Mouse (Mus musculus) hindbrain, embryonic 11.5 days (tissue): Measurements from ENCODE around the gene Gab2. TPM values are rescaled to one million over a fixed set of nuclear protein-coding genes. Genes with fewer than 3 reads are reported as not detected.

Source experiments
- ATAC-seq: fragments of 200-750 bp; cut with Nextera tagmentation; 2 replicates; pipeline ENCODE4 v1.8.0; 2017; ENCODE audit warnings: mild to moderate bottlenecking, moderate TSS enrichment, moderate library complexity; ENCODE audit not compliant: low FRiP score
- DNase-seq: peaks from one replicate; pipeline ENCODE4 v3.0.0-alpha.2; 2015; ENCODE audit warnings: low spot score
- H3K27ac ChIP-seq: fragments of 300-500 bp; sonication (generic); 2 replicates; pipeline ENCODE4 v1.5.1; 2014; ENCODE audit warnings: mild to moderate bottlenecking, low read depth, low read length
- H3K27me3 ChIP-seq: fragments of 300-500 bp; sonication (generic); 2 replicates; pipeline ENCODE4 v1.6.1; 2014; ENCODE audit warnings: mild to moderate bottlenecking, low read length, moderate library complexity, mixed read lengths; ENCODE audit not compliant: control insufficient read depth, insufficient read depth
- H3K36me3 ChIP-seq: fragments of 300-500 bp; sonication (generic); 2 replicates; pipeline ENCODE4 v1.6.1; 2014; ENCODE audit warnings: mild to moderate bottlenecking, low read length, moderate library complexity, mixed read lengths; ENCODE audit not compliant: control insufficient read depth, insufficient read depth
- H3K4me1 ChIP-seq: fragments of 300-500 bp; sonication (generic); replicated peaks from 2 replicates; pipeline ENCODE4 v1.6.1; 2014; ENCODE audit warnings: low read length, mixed read lengths; ENCODE audit not compliant: control insufficient read depth, insufficient read depth
- H3K4me2 ChIP-seq: fragments of 300-500 bp; sonication (generic); replicated peaks from 2 replicates; pipeline ENCODE4 v1.6.1; 2014; ENCODE audit warnings: mild to moderate bottlenecking, low read depth, low read length
- H3K4me3 ChIP-seq: fragments of 300-500 bp; sonication (generic); 2 replicates; pipeline ENCODE4 v1.5.1; 2014; ENCODE audit warnings: low read depth, low read length
- H3K9ac ChIP-seq: fragments of 300-500 bp; sonication (generic); 2 replicates; pipeline ENCODE4 v1.6.1; 2014; ENCODE audit warnings: low read depth, low read length
- H3K9me3 ChIP-seq: fragments of 300-500 bp; sonication (generic); 2 replicates; pipeline ENCODE4 v1.6.1; 2016; ENCODE audit warnings: low read length; ENCODE audit not compliant: control insufficient read depth
- WGBS: fragments of 180-500 bp; shearing (Covaris S2); extraction: QIAGEN DNeasy Blood & Tissue Kit; methylation state at CpG from one replicate; pipeline ENCODE4 v1.1.7; 2014; 5-methylcytosine and 5-hydroxymethylcytosine counted together
- polyA plus RNA-seq: library from polyadenylated mRNA; unstranded; fragments of >200 nt; fragmentation: Nextera tagmentation; extraction: Ambion mirVana; gene quantifications from 2 replicates; pipeline ENCODE4 v1.2.1, GENCODE M21; 2014

The Gab2 gene
- polyA plus RNA-seq, 1 experiment from 2014 or later: 8.1 TPM

DNA sequence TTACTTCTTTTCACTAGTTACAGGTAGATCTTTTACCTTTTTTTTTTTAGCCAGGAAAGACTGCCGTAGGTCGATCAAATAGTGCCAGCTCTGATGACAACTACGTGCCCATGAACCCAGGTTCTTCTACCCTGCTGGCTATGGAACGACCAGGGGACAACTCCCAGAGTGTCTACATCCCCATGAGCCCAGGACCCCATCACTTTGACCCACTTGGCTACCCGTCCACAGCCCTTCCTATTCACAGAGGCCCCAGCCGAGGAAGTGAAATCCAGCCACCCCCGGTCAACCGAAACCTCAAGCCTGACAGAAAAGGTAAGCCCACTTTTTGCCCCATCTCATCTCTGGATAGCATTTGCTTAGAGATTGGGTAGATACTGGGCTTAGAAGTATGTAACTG lies 219.9 kb downstream of the Gab2 start:
- WGBS: 87% methylated on average over 8 of the region's 8 CpGs
- H3K4me2 ChIP-seq: no peak overlapping the region
- ATAC-seq (no peak), DNase-seq (no peak)
- H3K36me3 ChIP-seq: no peaks in the 10 kb centered on the region
- no peaks in the 10 kb centered on the region for H3K4me1 ChIP-seq
- no peak overlapping the region for H3K27ac ChIP-seq
- H3K9me3 ChIP-seq: no peaks in the 10 kb centered on the region
- H3K9ac ChIP-seq: no peak overlapping the region
- H3K27me3 ChIP-seq: no peaks in the 10 kb centered on the region
- H3K4me3 ChIP-seq: no peak overlapping the region

DNA sequence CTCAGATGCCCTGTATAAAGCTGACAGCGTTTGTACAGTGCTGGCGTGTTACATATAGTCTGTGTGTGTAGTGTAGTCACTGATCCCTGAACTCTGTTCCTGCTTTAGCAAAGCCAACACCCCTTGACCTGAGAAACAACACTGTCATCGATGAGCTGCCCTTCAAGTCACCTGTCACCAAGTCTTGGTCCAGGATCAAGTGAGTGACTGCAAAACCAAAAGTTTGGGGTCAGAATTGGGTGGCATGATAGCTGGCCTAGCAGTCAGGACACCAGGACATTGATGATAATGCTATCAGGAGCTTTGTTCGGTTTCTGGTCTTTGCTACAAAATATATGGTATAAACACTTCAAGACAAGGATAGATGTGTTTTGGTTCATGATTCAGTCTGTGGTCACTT lies 220.9 kb downstream of the Gab2 start:
- Histone ChIP-seq H3K27me3 (no peaks in the 10 kb centered on the region), H3K4me1 (no peaks in the 10 kb centered on the region), H3K4me2 (no peak overlapping the region), H3K9ac (no peak overlapping the region), H3K27ac (no peak overlapping the region), H3K9me3 (no peaks in the 10 kb centered on the region), H3K36me3 (no peaks in the 10 kb centered on the region), H3K4me3 (no peak overlapping the region)
- ATAC-seq (no peak), DNase-seq (no peak)
- 87% methylated on average over 4 of the region's 4 CpGs for whole genome bisulfite sequencing

DNA sequence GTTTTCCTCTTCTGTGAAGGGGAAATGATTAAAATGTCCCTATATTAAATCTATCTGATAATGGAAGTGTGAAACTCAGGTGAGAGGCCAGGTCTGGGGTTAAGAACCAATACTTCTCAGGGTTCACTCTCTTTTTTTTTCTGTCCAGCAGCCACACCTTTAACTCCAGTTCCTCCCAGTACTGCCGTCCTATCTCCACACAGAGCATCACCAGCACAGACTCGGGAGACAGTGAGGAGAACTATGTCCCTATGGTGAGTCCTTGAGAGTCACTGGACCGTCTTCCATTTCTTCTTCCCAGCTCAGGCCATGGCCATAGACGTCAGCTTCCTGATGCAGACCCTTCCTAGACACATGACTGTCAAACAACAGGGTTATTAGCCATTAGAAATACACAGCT lies 221.5 kb downstream of the Gab2 start:
- WGBS: 84% methylated on average over 4 of the region's 4 CpGs
- H3K4me3 ChIP-seq: no peak overlapping the region
- no peak overlapping the region for H3K4me2 ChIP-seq
- ATAC-seq: no peak
- no peak overlapping the region for H3K9ac ChIP-seq
- no peaks in the 10 kb centered on the region for H3K9me3 ChIP-seq
- no peak for DNase-seq
- no peaks in the 10 kb centered on the region for H3K36me3 ChIP-seq
- no peak overlapping the region for H3K27ac ChIP-seq
- H3K4me1 ChIP-seq: no peaks in the 10 kb centered on the region
- no peaks in the 10 kb centered on the region for H3K27me3 ChIP-seq

DNA sequence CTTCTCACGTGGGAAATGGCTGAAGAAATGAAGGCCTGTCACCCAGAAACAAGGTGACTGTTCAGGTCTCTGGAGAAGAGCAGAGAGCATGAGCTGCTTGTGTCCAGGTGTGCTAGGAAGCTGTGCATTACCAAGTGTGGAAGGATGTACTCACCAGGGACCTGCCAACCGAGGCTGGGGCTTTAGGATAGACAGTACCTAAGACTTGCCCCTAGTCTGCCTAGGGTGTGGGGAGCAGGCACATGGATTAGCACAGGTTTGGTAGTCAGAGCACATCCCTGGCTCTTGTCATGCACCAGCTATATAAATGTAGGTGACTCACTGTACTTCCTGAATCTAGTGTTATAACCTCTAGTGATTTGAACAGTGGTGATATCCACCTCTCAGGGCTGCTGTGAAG lies 222.2 kb downstream of the Gab2 start:
- no peak overlapping the region for H3K9ac ChIP-seq
- H3K36me3 ChIP-seq: peaks cover 3% of the 10 kb centered on the region
- ATAC-seq (no peak), DNase-seq (no peak)
- H3K4me1 ChIP-seq: no peaks in the 10 kb centered on the region
- 79% methylated on average over 2 of the region's 2 CpGs for WGBS
- no peak overlapping the region for H3K4me2 ChIP-seq
- no peaks in the 10 kb centered on the region for H3K27me3 ChIP-seq
- H3K27ac ChIP-seq: no peak overlapping the region
- no peak overlapping the region for H3K4me3 ChIP-seq
- H3K9me3 ChIP-seq: no peaks in the 10 kb centered on the region

DNA sequence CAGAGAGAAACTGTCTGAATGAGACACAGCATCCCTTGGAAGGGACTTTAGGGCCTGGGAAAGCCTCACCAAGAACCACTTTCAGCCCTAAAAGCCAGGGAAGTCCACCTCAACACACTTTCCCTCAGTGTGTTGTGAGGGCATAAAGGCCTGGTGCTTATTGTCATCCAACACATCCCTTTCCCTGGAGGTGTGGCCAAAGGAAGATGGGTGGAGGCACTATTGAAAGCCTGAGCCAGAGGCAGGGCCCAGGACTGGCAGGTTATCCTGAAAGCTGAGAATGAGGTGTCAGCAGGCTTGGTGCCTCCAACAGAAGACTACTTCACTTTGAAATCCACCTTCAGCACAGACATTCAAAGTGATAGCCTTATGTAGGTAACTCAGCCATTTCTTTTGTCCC lies 223.1 kb downstream of the Gab2 start:
- Histone ChIP-seq H3K27ac (no peak overlapping the region), H3K4me2 (no peak overlapping the region), H3K9ac (no peak overlapping the region), H3K9me3 (no peaks in the 10 kb centered on the region), H3K27me3 (no peaks in the 10 kb centered on the region), H3K4me1 (no peaks in the 10 kb centered on the region), H3K36me3 (peaks cover 3% of the 10 kb centered on the region), H3K4me3 (no peak overlapping the region)
- no peak for ATAC-seq
- no peak for DNase-seq

DNA sequence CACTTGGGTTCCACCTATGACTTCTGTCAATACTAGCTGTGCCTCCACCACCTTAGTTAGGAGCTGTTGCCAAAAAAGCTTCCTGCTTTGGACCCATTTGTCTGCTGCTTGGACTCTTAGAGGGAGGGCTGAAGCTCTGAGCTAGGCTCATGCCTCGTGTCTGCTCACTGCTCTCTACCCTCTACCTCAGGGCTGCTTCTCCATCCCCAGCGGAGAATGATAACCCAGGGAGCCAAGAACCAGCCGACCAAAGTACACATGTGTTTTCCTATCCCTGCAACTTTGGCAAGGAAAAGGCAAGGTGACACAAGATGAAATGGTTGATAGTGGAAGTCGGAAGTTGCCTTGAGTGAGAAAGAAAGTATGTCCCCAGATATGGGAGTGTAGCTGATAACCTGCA lies 223.8 kb downstream of the Gab2 start:
- H3K27ac ChIP-seq: no peak overlapping the region
- no peaks in the 10 kb centered on the region for H3K27me3 ChIP-seq
- no peak overlapping the region for H3K4me3 ChIP-seq
- no peak for DNase-seq
- H3K9me3 ChIP-seq: no peaks in the 10 kb centered on the region
- no peak overlapping the region for H3K4me2 ChIP-seq
- peaks cover 3% of the 10 kb centered on the region for H3K36me3 ChIP-seq
- ATAC-seq: no peak
- WGBS: 91% methylated on average over 4 of the region's 4 CpGs
- H3K4me1 ChIP-seq: no peaks in the 10 kb centered on the region
- H3K9ac ChIP-seq: no peak overlapping the region

DNA sequence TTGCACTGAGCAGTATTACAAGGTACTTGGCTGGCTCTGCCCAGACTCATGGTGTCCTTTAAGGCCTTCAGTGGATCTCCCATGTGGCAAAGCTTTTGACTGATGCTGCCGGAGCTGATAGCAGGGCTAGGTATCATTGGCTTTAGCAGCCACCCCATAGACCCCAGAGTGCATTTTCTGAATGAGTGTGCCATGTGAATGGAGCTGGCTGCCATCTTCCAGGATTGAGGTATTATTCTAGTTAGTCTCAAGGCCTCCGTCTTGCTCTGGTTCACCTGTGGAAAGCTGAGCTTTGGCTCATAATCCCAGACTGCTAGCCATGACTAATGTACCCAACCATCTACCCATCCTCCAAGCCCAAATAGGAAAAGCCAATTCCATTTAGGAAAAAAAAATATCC lies 225.4 kb downstream of the Gab2 start:
- Histone ChIP-seq H3K9me3 (no peaks in the 10 kb centered on the region), H3K27me3 (no peaks in the 10 kb centered on the region), H3K36me3 (peaks cover 3% of the 10 kb centered on the region), H3K4me2 (no peak overlapping the region), H3K9ac (no peak overlapping the region), H3K27ac (no peak overlapping the region), H3K4me3 (no peak overlapping the region), H3K4me1 (no peaks in the 10 kb centered on the region)
- 92% methylated on average over 2 of the region's 2 CpGs for whole genome bisulfite sequencing
- DNase-seq: no peak
- ATAC-seq: no peak

DNA sequence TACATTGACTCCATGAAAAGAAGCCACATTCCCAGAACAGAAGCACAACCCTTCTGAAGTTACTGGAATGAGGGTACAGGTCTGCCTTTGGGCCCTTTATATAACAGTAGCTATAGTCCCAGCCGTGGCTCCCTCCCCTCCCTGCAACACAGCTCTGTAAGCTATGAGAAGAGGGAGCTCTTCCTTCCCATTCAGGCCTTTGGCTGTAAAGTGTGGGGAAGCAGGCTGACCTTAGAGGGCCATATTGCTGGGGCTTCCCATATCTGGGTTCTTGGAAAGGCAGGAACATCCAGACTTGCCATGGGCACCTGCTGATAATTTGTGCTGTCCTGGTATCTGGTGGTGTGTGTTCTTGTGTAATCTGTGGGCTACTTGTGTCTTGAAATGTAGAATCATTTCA lies 226.2 kb downstream of the Gab2 start:
- WGBS: 94% methylated on average over 1 of the region's 1 CpGs

DNA sequence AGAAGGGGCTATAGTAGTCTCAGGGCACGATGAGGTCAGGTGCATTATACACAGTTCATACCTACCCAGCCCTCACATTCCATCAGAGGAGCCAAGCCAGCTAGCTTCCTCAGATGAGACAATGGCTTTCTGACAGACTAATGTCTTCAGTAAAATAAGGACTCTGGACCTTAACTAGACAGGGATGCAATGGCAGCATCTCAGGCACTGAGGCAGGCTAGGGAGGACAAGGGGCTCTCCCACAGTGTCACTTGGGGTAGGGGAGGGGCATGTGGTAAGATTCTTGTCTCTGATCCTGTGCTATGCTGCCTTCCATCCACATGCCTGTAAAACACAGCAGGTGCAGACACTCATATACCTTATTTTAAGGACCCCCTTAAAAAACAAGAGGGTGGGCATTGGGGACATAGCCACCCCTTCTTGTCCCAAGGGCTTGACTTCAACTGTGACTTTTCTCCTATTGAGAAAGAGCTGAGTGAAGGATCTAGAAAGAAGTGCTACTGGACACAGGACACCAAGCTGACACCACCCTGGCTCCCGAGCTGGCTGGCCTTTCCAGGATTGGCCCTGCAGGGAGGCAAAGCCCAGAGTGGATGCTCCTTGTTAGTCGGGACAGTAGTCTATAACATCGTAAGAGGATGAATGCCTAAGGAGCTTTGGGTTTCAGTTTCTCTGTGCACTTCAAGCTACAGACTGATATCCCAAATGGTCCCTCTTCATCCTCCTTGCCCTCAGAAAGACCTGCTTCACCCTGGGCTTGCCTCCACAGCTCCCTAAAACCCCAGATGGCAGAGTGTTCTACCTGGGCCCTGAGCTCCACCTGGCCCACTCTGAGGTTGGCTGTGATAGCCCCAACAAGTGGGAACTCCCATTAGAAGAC lies 228.3 kb downstream of the Gab2 start:
- Histone ChIP-seq H3K4me1 (no peaks in the 10 kb centered on the region), H3K4me3 (no peak overlapping the region), H3K27me3 (no peaks in the 10 kb centered on the region), H3K9me3 (no peaks in the 10 kb centered on the region), H3K36me3 (peaks cover 3% of the 10 kb centered on the region), H3K9ac (no peak overlapping the region), H3K27ac (no peak overlapping the region), H3K4me2 (no peak overlapping the region)
- ATAC-seq (no peak), DNase-seq (no peak)
- 88% methylated on average over 4 of the region's 4 CpGs for WGBS

More for the DNA sequence above, 226.2 kb downstream of the Gab2 start:
- ATAC-seq: no peak
- no peak overlapping the region for H3K27ac ChIP-seq
- peaks cover 3% of the 10 kb centered on the region for H3K36me3 ChIP-seq
- H3K4me1 ChIP-seq: no peaks in the 10 kb centered on the region
- DNase-seq: no peak
- H3K4me2 ChIP-seq: no peak overlapping the region
- no peaks in the 10 kb centered on the region for H3K27me3 ChIP-seq
- H3K9me3 ChIP-seq: no peaks in the 10 kb centered on the region
- no peak overlapping the region for H3K9ac ChIP-seq
- H3K4me3 ChIP-seq: no peak overlapping the region
